In genomic region chr7:44588338-44588737, GRCm38 (mm10) we compare ENCODE assay signal across 8 mouse cellular contexts. TPM values are rescaled to one million over a fixed set of nuclear protein-coding genes. Genes with fewer than 3 reads are reported as not detected.
DNase-seq lines count a peak whose midpoint lies in the region; ATAC-seq and TF ChIP-seq lines count a peak whose summit lies in the region.

No protein-coding gene starts in this region.

- TF ChIP-seq CTCF in forebrain, postnatal 0 days (IDR thresholded peaks at IDR 0.05; ENCODE audit: low read depth), result no peak
- no peak for TF ChIP-seq CTCF in lung, postnatal 0 days (IDR thresholded peaks at IDR 0.05)

- DNase-seq in heart, embryonic 10.5 days (ENCODE audit: low spot score), result no peak
- DNase-seq in heart, adult 9 months (ENCODE audit: low spot score in 2 of 2), result no peak
- peak; percentile 41 for DNase-seq in ES-CJ7 (ENCODE audit: low read depth, low spot score)
- no peak for DNase-seq in forebrain, postnatal 0 days
- no peak for DNase-seq in lung, postnatal 0 days (ENCODE audit: low spot score)
- DNase-seq in spleen, adult 18-20 months, result no peak
- DNase-seq in frontal cortex, adult 2 months (ENCODE audit: extremely low spot score in 1 of 2, low spot score in 1 of 2), result no peak
- DNase-seq in spleen, adult 12 weeks (ENCODE audit: low spot score), result no peak

- peaks cover 37% of the 10 kb centered on the region for H3K4me1 ChIP-seq in heart, embryonic 10.5 days
- peaks cover 25% of the 10 kb centered on the region; the same call in 1 of the 2 replicates for H3K4me1 ChIP-seq in forebrain, postnatal 0 days (ENCODE audit: insufficient read depth)
- H3K4me1 ChIP-seq in lung, postnatal 0 days (ENCODE audit: insufficient read depth, low read depth, low read length), result 0 out of 2 replicates have a peak, but pooled peaks cover 13% of the 10 kb centered on the region

- peaks cover 87% of the 10 kb centered on the region for H3K27me3 ChIP-seq in heart, embryonic 10.5 days (ENCODE audit: insufficient read depth, poor library complexity, severe bottlenecking)
- H3K27me3 ChIP-seq in forebrain, postnatal 0 days (ENCODE audit: insufficient read depth, low read length), result peaks cover 17% of the 10 kb centered on the region
- peaks cover 8% of the 10 kb centered on the region; the same call in 1 of the 2 replicates for H3K27me3 ChIP-seq in lung, postnatal 0 days (replicated peaks; ENCODE audit: insufficient read depth, low read length)

- H3K4me2 ChIP-seq in forebrain, postnatal 0 days (ENCODE audit: low read depth), result peak overlapping the region; percentile 97
- H3K4me2 ChIP-seq in lung, postnatal 0 days (replicated peaks; ENCODE audit: low read depth, low read length), result peak overlapping the region; percentile 65

- peak overlapping the region; percentile 53 for H3K9ac ChIP-seq in forebrain, postnatal 0 days
- no peak overlapping the region for H3K9ac ChIP-seq in lung, postnatal 0 days (replicated peaks; ENCODE audit: low read depth)

- no peak for ATAC-seq in forebrain, postnatal 0 days
- no peak for ATAC-seq in lung, postnatal 0 days

- H3K36me3 ChIP-seq in heart, embryonic 10.5 days, result no peaks in the 10 kb centered on the region
- no peaks in the 10 kb centered on the region for H3K36me3 ChIP-seq in forebrain, postnatal 0 days (ENCODE audit: insufficient read depth)
- H3K36me3 ChIP-seq in lung, postnatal 0 days (ENCODE audit: insufficient read depth, low read length), result no peaks in the 10 kb centered on the region

- 11% methylated on average over 12 of the region's 12 CpGs for WGBS in heart, embryonic 10.5 days
- 8% methylated on average over 12 of the region's 12 CpGs for WGBS in forebrain, postnatal 0 days
- 8% methylated on average over 12 of the region's 12 CpGs for whole genome bisulfite sequencing in lung, postnatal 0 days

- no peak for TF ChIP-seq EP300 in lung, postnatal 0 days (IDR thresholded peaks at IDR 0.05)

- peak overlapping the region; percentile 55 for H3K4me3 ChIP-seq in heart, embryonic 10.5 days
- H3K4me3 ChIP-seq in forebrain, postnatal 0 days (ENCODE audit: low read depth, low read length), result peak overlapping the region; percentile 47
- H3K4me3 ChIP-seq in lung, postnatal 0 days (ENCODE audit: low read depth, low read length), result peak overlapping the region; percentile 37; the same call in 1 of the 2 replicates

- no peak overlapping the region for H3K27ac ChIP-seq in heart, embryonic 10.5 days
- no peak overlapping the region for H3K27ac ChIP-seq in forebrain, postnatal 0 days (ENCODE audit: low read depth, low read length)
- peak overlapping the region; percentile 26; the same call in 1 of the 2 replicates for H3K27ac ChIP-seq in lung, postnatal 0 days (ENCODE audit: low read length)

- H3K9me3 ChIP-seq in heart, embryonic 10.5 days, result no peaks in the 10 kb centered on the region
- H3K9me3 ChIP-seq in forebrain, postnatal 0 days (ENCODE audit: low read length), result no peaks in the 10 kb centered on the region
- no peaks in the 10 kb centered on the region for H3K9me3 ChIP-seq in lung, postnatal 0 days (ENCODE audit: low read length)

RNA-seq across cellular contexts. Expression of gene Kcnc3, which starts 2.1 kb away (rescaled TPM):
- polyA plus RNA-seq in heart, embryonic 10.5 days (2016; fragmentation: Nextera tagmentation; extraction: Ambion mirVana), result 0.02 and 0.24 TPM in 2 replicates
- total RNA-seq in forebrain, postnatal 0 days (2014; rRNA removed), result 6.0 and 8.6 TPM in 2 replicates
- polyA plus RNA-seq in forebrain, postnatal 0 days (2015; fragmentation: Nextera tagmentation; extraction: Ambion mirVana), result 4.2 and 5.2 TPM in 2 replicates
- 3.8 TPM in 2 replicates for polyA plus RNA-seq in lung, postnatal 0 days (2015; fragmentation: Nextera tagmentation; extraction: Ambion mirVana)
- 47.9 and 49.9 TPM in 2 replicates for polyA plus RNA-seq in frontal cortex, adult 2 months (2012; rRNA removed)

RNA-seq across cellular contexts. Expression of gene Napsa, which starts 16.2 kb away (rescaled TPM):
- 0.64 TPM in 1 of 2 replicates, not detected in the other for polyA plus RNA-seq in heart, embryonic 10.5 days (2016; fragmentation: Nextera tagmentation; extraction: Ambion mirVana)
- total RNA-seq in forebrain, postnatal 0 days (2014; rRNA removed), result 0.08 and 0.24 TPM in 2 replicates
- polyA plus RNA-seq in forebrain, postnatal 0 days (2015; fragmentation: Nextera tagmentation; extraction: Ambion mirVana), result 0.35 and 0.71 TPM in 2 replicates
- 824 and 832 TPM in 2 replicates for polyA plus RNA-seq in lung, postnatal 0 days (2015; fragmentation: Nextera tagmentation; extraction: Ambion mirVana)
- 0.40 and 0.54 TPM in 2 replicates for polyA plus RNA-seq in frontal cortex, adult 2 months (2012; rRNA removed)

RNA-seq across cellular contexts. Expression of gene Nr1h2, which starts 34.6 kb away (rescaled TPM):
- 59.9 and 65.3 TPM in 2 replicates for polyA plus RNA-seq in heart, embryonic 10.5 days (2016; fragmentation: Nextera tagmentation; extraction: Ambion mirVana)
- total RNA-seq in forebrain, postnatal 0 days (2014; rRNA removed), result 44.1 and 45.9 TPM in 2 replicates
- 49.9 and 51.1 TPM in 2 replicates for polyA plus RNA-seq in forebrain, postnatal 0 days (2015; fragmentation: Nextera tagmentation; extraction: Ambion mirVana)
- polyA plus RNA-seq in lung, postnatal 0 days (2015; fragmentation: Nextera tagmentation; extraction: Ambion mirVana), result 74.8 and 84.3 TPM in 2 replicates
- 82.9 and 90.2 TPM in 2 replicates for polyA plus RNA-seq in frontal cortex, adult 2 months (2012; rRNA removed)

RNA-seq across cellular contexts. Expression of gene Pold1, which starts 39.7 kb away (rescaled TPM):
- 96.8 and 101 TPM in 2 replicates for polyA plus RNA-seq in heart, embryonic 10.5 days (2016; fragmentation: Nextera tagmentation; extraction: Ambion mirVana)
- total RNA-seq in forebrain, postnatal 0 days (2014; rRNA removed), result 14.1 and 16.2 TPM in 2 replicates
- 14.2 and 14.3 TPM in 2 replicates for polyA plus RNA-seq in forebrain, postnatal 0 days (2015; fragmentation: Nextera tagmentation; extraction: Ambion mirVana)
- 13.5 and 17.5 TPM in 2 replicates for polyA plus RNA-seq in lung, postnatal 0 days (2015; fragmentation: Nextera tagmentation; extraction: Ambion mirVana)
- 14.9 and 15.3 TPM in 2 replicates for polyA plus RNA-seq in frontal cortex, adult 2 months (2012; rRNA removed)

RNA-seq across cellular contexts. Expression of gene Spib, which starts 56.5 kb away (rescaled TPM):
- polyA plus RNA-seq in heart, embryonic 10.5 days (2016; fragmentation: Nextera tagmentation; extraction: Ambion mirVana), result 0.12 and 0.15 TPM in 2 replicates
- total RNA-seq in forebrain, postnatal 0 days (2014; rRNA removed), result 0.05 TPM in 1 of 2 replicates, not detected in the other
- not detected in 2 replicates for polyA plus RNA-seq in forebrain, postnatal 0 days (2015; fragmentation: Nextera tagmentation; extraction: Ambion mirVana)
- 0.72 and 1.2 TPM in 2 replicates for polyA plus RNA-seq in lung, postnatal 0 days (2015; fragmentation: Nextera tagmentation; extraction: Ambion mirVana)
- 0.08 and 0.11 TPM in 2 replicates for polyA plus RNA-seq in frontal cortex, adult 2 months (2012; rRNA removed)

Comparison
In these comparisons a context has a peak if more than half of its experiments do, and no peak if none do; other contexts are left out.
1. RNA of gene Napsa, which starts 16.2 kb away (polyA plus RNA-seq): 824 to 832 TPM in lung, postnatal 0 days; 0.35 to 0.71 TPM in forebrain, postnatal 0 days, 0.64 TPM in heart, embryonic 10.5 days and 0.40 to 0.54 TPM in frontal cortex, adult 2 months; every median in the first group is over 100 times any median in the second.
2. Peak in every context shown above with its lines, with median percentiles within 50 percentile points of each other: H3K4me3 ChIP-seq.